Mouse (Mus musculus): ENCODE measurements around the gene Bcl6.

DNA sequence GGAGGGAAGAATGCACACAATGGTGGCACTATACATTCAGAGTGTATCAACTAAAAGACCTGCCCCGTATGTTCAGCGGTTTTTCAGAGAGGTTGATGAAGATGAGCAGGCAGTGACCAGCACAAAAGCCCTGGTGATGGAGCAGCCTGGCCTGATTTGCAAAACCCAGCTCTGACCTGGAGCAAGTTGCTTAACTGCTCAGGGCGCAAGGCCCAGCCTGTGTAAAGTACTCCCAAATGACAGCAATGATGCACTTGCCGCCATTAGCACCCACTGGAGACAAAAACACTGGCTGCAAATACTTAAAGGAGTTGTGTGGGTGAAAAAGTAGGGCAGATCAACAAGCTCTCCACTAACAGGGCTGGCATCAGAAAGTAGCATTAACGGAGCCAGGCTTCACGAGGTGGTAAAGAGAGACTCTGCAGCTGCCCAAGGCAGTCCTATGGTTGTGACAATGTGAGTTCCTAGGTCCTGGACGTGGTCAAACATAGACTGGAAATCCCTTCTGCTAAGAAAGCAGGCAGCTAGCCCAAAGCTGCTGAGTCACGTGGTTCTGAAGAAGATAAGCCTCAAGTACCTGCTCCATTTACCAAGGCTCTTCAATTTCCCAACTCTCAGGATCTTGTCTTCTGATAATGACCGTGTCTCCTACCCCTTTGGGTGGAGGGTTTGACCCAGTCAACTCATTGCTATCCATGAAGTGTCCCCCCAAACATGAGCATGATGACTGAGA lies 14.9 kb downstream of the Bcl6 start:
- TF ChIP-seq CTCF (IDR thresholded peaks at IDR 0.05; ENCODE audit: low read depth) = no peak
- no peak for TF ChIP-seq EP300 (IDR thresholded peaks at IDR 0.05; ENCODE audit: low read depth)

All from liver, embryonic 14.5 days (tissue).